Mouse (Mus musculus): ENCODE data around the gene Zranb2.

Gene Zranb2

GRCm38 (mm10) chr3:157578469-157579170 is 44.7 kb downstream of the Zranb2 start:
- DNase-seq, result no peak

- DNase-seq, result no peak
Measured at GRCm38 (mm10) chr3:157579376-157579775, 45.4 kb downstream of the Zranb2 start.

- DNase-seq, result no peak
Measured at GRCm38 (mm10) chr3:157580299-157580698, 46.3 kb downstream of the Zranb2 start.

- DNase-seq, result no peak
Measured at GRCm38 (mm10) chr3:157581755-157582154, 47.8 kb downstream of the Zranb2 start.

GRCm38 (mm10) chr3:157582626-157583405 is 48.9 kb downstream of the Zranb2 start:
- DNase-seq, result no peak

- no peak for DNase-seq
Measured at GRCm38 (mm10) chr3:157597837-157598379, 63.9 kb downstream of the Zranb2 start.

All from cerebellum, postnatal 14 days (tissue).